Mouse (Mus musculus): ENCODE results near the gene AW011738.

Gene AW011738

GRCm38 (mm10) chr4:156197829-156198205, 5.3 kb upstream of the AW011738 start:
- peak; percentile 94 to 97 for DNase-seq (ENCODE audit: inconsistent age in 2 of 2, low spot score in 1 of 2)

- peak in 1 of 2 experiments; percentile 76 for DNase-seq (ENCODE audit: inconsistent age in 2 of 2, low spot score in 1 of 2)
Observed at GRCm38 (mm10) chr4:156200623-156201475, 2.3 kb upstream of the AW011738 start, which contains the start of gene Isg15. TSS of gene Isg15 (minus strand) at chr4:156200818.

- DNase-seq (ENCODE audit: inconsistent age in 2 of 2, low spot score in 1 of 2): peak in 1 of 2 experiments; percentile 53
Observed at GRCm38 (mm10) chr4:156202462-156202893, 626 bp upstream of the AW011738 start.

GRCm38 (mm10) chr4:156203413-156204131, 468 bp downstream of the AW011738 start:
- peak; percentile 34 to 72 for DNase-seq (ENCODE audit: inconsistent age in 2 of 2, low spot score in 1 of 2)

- no peak for DNase-seq (ENCODE audit: inconsistent age in 2 of 2, low spot score in 1 of 2)
Observed at GRCm38 (mm10) chr4:156208872-156209271, 5.8 kb downstream of the AW011738 start.

GRCm38 (mm10) chr4:156209963-156210635, 7.0 kb downstream of the AW011738 start:
- DNase-seq (ENCODE audit: inconsistent age in 2 of 2, low spot score in 1 of 2): no peak

GRCm38 (mm10) chr4:156213134-156213533, 10.0 kb downstream of the AW011738 start:
- no peak for DNase-seq (ENCODE audit: inconsistent age in 2 of 2, low spot score in 1 of 2)

- peak; percentile 90 to 97 for DNase-seq (ENCODE audit: inconsistent age in 2 of 2, low spot score in 1 of 2)
Observed at GRCm38 (mm10) chr4:156215649-156216048, 12.5 kb downstream of the AW011738 start, which contains the start of gene Perm1. TSS of gene Perm1 (plus strand) at chr4:156215868.

GRCm38 (mm10) chr4:156216196-156216595, 13.1 kb downstream of the AW011738 start:
- peak in 1 of 2 experiments; percentile 65 for DNase-seq (ENCODE audit: inconsistent age in 2 of 2, low spot score in 1 of 2)

GRCm38 (mm10) chr4:156217022-156217669, 14.0 kb downstream of the AW011738 start:
- peak in 1 of 2 experiments; percentile 38 for DNase-seq (ENCODE audit: inconsistent age in 2 of 2, low spot score in 1 of 2)

- no peak for DNase-seq (ENCODE audit: inconsistent age in 2 of 2, low spot score in 1 of 2)
Observed at GRCm38 (mm10) chr4:156217838-156218237, 14.7 kb downstream of the AW011738 start.

GRCm38 (mm10) chr4:156219936-156220335, 16.8 kb downstream of the AW011738 start:
- DNase-seq (ENCODE audit: inconsistent age in 2 of 2, low spot score in 1 of 2): no peak

- DNase-seq (ENCODE audit: inconsistent age in 2 of 2, low spot score in 1 of 2): peak in 1 of 2 experiments; percentile 15
Observed at GRCm38 (mm10) chr4:156224276-156224675, 21.2 kb downstream of the AW011738 start.

GRCm38 (mm10) chr4:156227752-156228392, 24.8 kb downstream of the AW011738 start:
- peak; percentile 36 to 52 for DNase-seq (ENCODE audit: inconsistent age in 2 of 2, low spot score in 1 of 2)

GRCm38 (mm10) chr4:156228393-156229024, 25.4 kb downstream of the AW011738 start:
- peak; percentile 51 to 61 for DNase-seq (ENCODE audit: inconsistent age in 2 of 2, low spot score in 1 of 2)

GRCm38 (mm10) chr4:156234021-156234501, 31.0 kb downstream of the AW011738 start:
- DNase-seq (ENCODE audit: inconsistent age in 2 of 2, low spot score in 1 of 2): peak; percentile 47 to 69

- peak; percentile 83 to 90 for DNase-seq (ENCODE audit: inconsistent age in 2 of 2, low spot score in 1 of 2)
Observed at GRCm38 (mm10) chr4:156234701-156235213, 31.7 kb downstream of the AW011738 start, which contains the start of gene Plekhn1. TSS of gene Plekhn1 (minus strand) at chr4:156234857.

- no peak for DNase-seq (ENCODE audit: inconsistent age in 2 of 2, low spot score in 1 of 2)
Observed at GRCm38 (mm10) chr4:156235360-156235770, 32.3 kb downstream of the AW011738 start.
